Mouse (Mus musculus) bone marrow macrophage, adult 2 months (primary cell): ENCODE data around the gene 6330409D20Rik. TPM values are rescaled to one million over a fixed set of nuclear protein-coding genes. Genes with fewer than 3 reads are reported as not detected.

Experiments
- H3K27ac ChIP-seq: 2 replicates; pipeline ENCODE4 v1.5.1; 2012; ENCODE audit warnings: low read depth, low read length; ENCODE audit not compliant: insufficient read depth
- H3K4me1 ChIP-seq: 2 replicates; pipeline ENCODE4 v1.6.1; 2012; ENCODE audit warnings: low read length; ENCODE audit not compliant: control insufficient read depth, insufficient read depth
- H3K4me3 ChIP-seq: 2 replicates; pipeline ENCODE4 v1.5.1; 2012; ENCODE audit warnings: mild to moderate bottlenecking, low read length, moderate library complexity; ENCODE audit not compliant: insufficient read depth
- CTCF ChIP-seq: IDR thresholded peaks from 2 replicates; pipeline ENCODE4 v1.5.1; 2012; ENCODE audit warnings: low read depth, mild to moderate bottlenecking, low read length, moderate library complexity
- POLR2A ChIP-seq: IDR thresholded peaks from 2 replicates; pipeline ENCODE4 v1.6.1; 2012; ENCODE audit warnings: mild to moderate bottlenecking, low read depth, low read length, borderline replicate concordance
- polyA plus RNA-seq: library from polyadenylated mRNA; stranded (reverse); fragments of >200 nt; gene quantifications from 2 replicates; pipeline ENCODE4 v1.2.4, GENCODE M21; 2012; ENCODE audit not compliant: missing spikeins, insufficient read depth, insufficient read length

6330409D20Rik gene
- polyA plus RNA-seq, 1 experiment = not detected

- Histone ChIP-seq H3K4me3 (peak overlapping the region; percentile 92), H3K4me1 (peaks cover 38% of the 10 kb centered on the region), H3K27ac (peak overlapping the region; percentile 91)
- no peak for TF ChIP-seq POLR2A
- no peak for TF ChIP-seq CTCF
Measured at GRCm38 (mm10) chr2:32714117-32714986, 26.5 kb downstream of the 6330409D20Rik start.

GRCm38 (mm10) chr2:32712934-32713817, 27.6 kb downstream of the 6330409D20Rik start, which contains the start of gene Cdk9:
Gene Cdk9, minus strand, starts transcription at chr2:32713076.
- Histone ChIP-seq H3K4me3 (peak within 1 kb of the TSS; percentile 92), H3K27ac (peak within 1 kb of the TSS; percentile 91), H3K4me1 (peaks cover 33% of the 10 kb centered on the region)
- TF ChIP-seq CTCF (peak; percentile 81), POLR2A (0 out of 2 replicates have a peak, but pooled peaks have one; percentile 20)

- TF ChIP-seq CTCF (no peak), POLR2A (no peak)
- H3K27ac ChIP-seq = peak overlapping the region; percentile 78
Measured at GRCm38 (mm10) chr2:32712586-32712933, 28.3 kb downstream of the 6330409D20Rik start.

DNA sequence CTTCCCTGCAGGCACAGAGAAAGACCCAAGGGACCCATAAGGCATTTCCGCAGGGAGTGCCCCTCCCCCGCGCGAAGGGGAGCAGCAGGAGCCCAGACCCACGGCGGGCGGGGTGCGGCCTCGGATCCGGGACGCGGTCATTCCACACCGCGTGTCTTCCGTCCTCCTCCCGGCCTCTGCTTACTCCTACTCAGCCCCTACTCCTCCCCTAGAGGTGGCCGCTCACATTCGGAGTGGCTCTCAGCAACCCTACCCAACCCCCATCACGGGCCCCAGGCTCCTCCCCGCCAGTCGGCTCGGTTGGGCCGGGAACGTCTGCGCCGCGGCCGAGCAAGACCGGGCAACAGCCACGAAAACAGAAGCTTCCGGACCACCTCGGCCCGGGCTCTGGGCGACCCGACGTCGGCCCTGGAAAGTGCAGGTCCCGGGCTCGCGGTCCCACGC, 28.7 kb downstream of the 6330409D20Rik start:
- H3K4me1 ChIP-seq = peaks cover 31% of the 10 kb centered on the region
- TF ChIP-seq POLR2A (no peak), CTCF (no peak)

More at GRCm38 (mm10) chr2:32712586-32712933, 28.3 kb downstream of the 6330409D20Rik start:
- peaks cover 31% of the 10 kb centered on the region for H3K4me1 ChIP-seq
- peak overlapping the region; percentile 92 for H3K4me3 ChIP-seq

GRCm38 (mm10) chr2:32711301-32712056, 29.3 kb downstream of the 6330409D20Rik start:
- H3K4me3 ChIP-seq = peak overlapping the region; percentile 92
- H3K27ac ChIP-seq = peak overlapping the region; percentile 73
- H3K4me1 ChIP-seq = peaks cover 29% of the 10 kb centered on the region
- TF ChIP-seq CTCF (no peak), POLR2A (no peak)

More for the DNA sequence above, 28.7 kb downstream of the 6330409D20Rik start:
- Histone ChIP-seq H3K27ac (peak overlapping the region; percentile 73), H3K4me3 (peak overlapping the region; percentile 92)

DNA sequence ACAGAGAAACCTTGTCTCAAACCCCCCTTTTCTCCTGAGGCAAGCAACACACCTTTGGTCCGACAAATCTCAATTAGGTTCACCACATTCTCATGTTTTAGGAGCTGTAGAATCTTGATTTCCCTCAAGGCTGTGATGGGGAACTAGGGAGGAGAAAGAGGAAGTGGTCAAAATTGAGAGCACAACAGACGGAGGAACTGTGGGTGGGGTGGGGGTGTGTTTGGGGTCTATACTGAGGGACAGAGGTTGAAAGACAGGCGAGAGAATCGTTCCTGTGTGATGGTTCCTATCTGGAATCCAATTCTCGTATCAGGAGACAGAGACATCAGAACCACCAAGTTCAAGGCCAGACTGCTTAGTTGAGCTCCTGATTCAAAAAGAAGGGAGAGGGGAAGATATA, 30.4 kb downstream of the 6330409D20Rik start:
- TF ChIP-seq CTCF = no peak
- no peak for TF ChIP-seq POLR2A
- peak overlapping the region; percentile 32 for H3K4me3 ChIP-seq
- peak overlapping the region; percentile 73 for H3K27ac ChIP-seq
- peaks cover 24% of the 10 kb centered on the region for H3K4me1 ChIP-seq

GRCm38 (mm10) chr2:32709521-32710137, 31.2 kb downstream of the 6330409D20Rik start:
- Histone ChIP-seq H3K27ac (peak overlapping the region; percentile 66), H3K4me3 (peak overlapping the region; percentile 32), H3K4me1 (peaks cover 22% of the 10 kb centered on the region)
- TF ChIP-seq POLR2A (no peak), CTCF (no peak)

- Histone ChIP-seq H3K4me3 (no peak overlapping the region), H3K27ac (no peak overlapping the region), H3K4me1 (peaks cover 12% of the 10 kb centered on the region)
- TF ChIP-seq CTCF (peak; percentile 97), POLR2A (no peak)
Measured at GRCm38 (mm10) chr2:32708643-32709042, 32.2 kb downstream of the 6330409D20Rik start.
